Mouse (Mus musculus): ENCODE results near the gene Ccdc167.

DNA sequence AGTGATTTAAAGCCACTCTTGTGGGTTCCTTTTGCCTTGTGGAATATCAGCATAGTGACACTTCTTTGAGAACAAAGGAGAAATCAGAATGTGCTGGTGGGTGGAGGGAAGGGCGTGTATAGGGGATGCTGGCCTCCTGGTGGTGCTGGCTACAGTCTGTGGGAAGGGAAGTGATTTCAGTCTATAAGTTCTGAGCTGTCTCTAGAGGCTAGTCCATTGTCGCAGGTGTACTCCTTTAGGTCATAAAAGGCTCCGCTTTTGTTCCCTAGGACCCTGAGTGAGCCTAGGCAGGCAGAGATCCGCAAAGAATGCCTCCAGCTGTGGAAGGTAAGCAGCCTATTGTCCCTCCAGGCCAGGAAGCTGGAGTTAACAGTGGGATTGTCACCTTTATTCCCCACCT is 22.3 kb downstream of the Ccdc167 start:
- TF ChIP-seq POLR2A (IDR thresholded peaks at IDR 0.05; ENCODE audit: borderline replicate concordance, extremely low read depth, low read depth, low read length), result no peak
- TF ChIP-seq CTCF (IDR thresholded peaks at IDR 0.05; ENCODE audit: insufficient read depth, low read length), result no peak
